Mouse (Mus musculus) CH12.LX (cell line): Measurements from ENCODE around the gene Dpf1. TPM values are rescaled to one million over a fixed set of nuclear protein-coding genes. Genes with fewer than 3 reads are reported as not detected.

Experiments used
- DNase-seq: peaks from one replicate; pipeline ENCODE4 v3.0.0-alpha.2; 2013; ENCODE audit errors: extremely low read depth
- H3K27ac ChIP-seq: 2 replicates; pipeline ENCODE4 v1.5.1; 2012; ENCODE audit warnings: low read depth, mild to moderate bottlenecking, control low read depth, moderate library complexity; ENCODE audit not compliant: insufficient read depth
- H3K27me3 ChIP-seq: replicated peaks from 2 replicates; pipeline ENCODE3; 2012; ENCODE audit warnings: inconsistent platforms
- H3K36me3 ChIP-seq, 2 experiments: replicated peaks in 1 of 2; 2 replicates each; pipeline versions ENCODE3 to v1.6.1; 2012; ENCODE audit warnings: inconsistent platforms in 1 of 2, low read length in 1 of 2, mild to moderate bottlenecking in 1 of 2, mixed read lengths in 1 of 2, moderate library complexity in 1 of 2; ENCODE audit not compliant: control insufficient read depth in 1 of 2, insufficient read depth in 1 of 2
- H3K4me1 ChIP-seq, 2 experiments: 2 replicates each; pipeline ENCODE4 v1.6.1; 2012; ENCODE audit warnings: inconsistent platforms in 1 of 2, moderate library complexity in 1 of 2; ENCODE audit not compliant: insufficient read depth in 2 of 2, control insufficient read depth in 1 of 2
- H3K4me2 ChIP-seq: 2 replicates; pipeline ENCODE4 v1.6.1; 2012; ENCODE audit warnings: low read depth, mild to moderate bottlenecking, control low read depth; ENCODE audit not compliant: poor library complexity, insufficient read depth, severe bottlenecking
- H3K4me3 ChIP-seq, 3 experiments: fragments of 150-350 bp in 1 of 3; sonication (generic) in 1 of 3; replicated peaks in 1 of 3; 2 replicates each; pipeline versions ENCODE3 to v1.5.1; 2011 to 2012; ENCODE audit warnings: low read depth in 2 of 3, low read length in 2 of 3, mild to moderate bottlenecking in 2 of 3, moderate library complexity in 2 of 3, control low read depth in 1 of 3, improper control_type of control experiment in 1 of 3, inconsistent platforms in 1 of 3, mixed read lengths in 1 of 3; ENCODE audit not compliant: poor library complexity in 1 of 3
- H3K79me2 ChIP-seq: replicated peaks from 2 replicates; pipeline ENCODE4 v1.6.1; 2012; ENCODE audit warnings: mild to moderate bottlenecking, moderate library complexity; ENCODE audit not compliant: control insufficient read depth, poor library complexity, insufficient read depth, severe bottlenecking; ENCODE audit errors: extremely low read depth
- H3K9ac ChIP-seq: 2 replicates; pipeline ENCODE4 v1.6.1; 2012; ENCODE audit warnings: low read depth, mild to moderate bottlenecking, control low read depth, moderate library complexity; ENCODE audit not compliant: insufficient read depth
- H3K9me3 ChIP-seq: replicated peaks from 2 replicates; pipeline ENCODE3; 2012; ENCODE audit warnings: low read length, inconsistent platforms, mixed read lengths
- CHD1 ChIP-seq: IDR thresholded peaks from 2 replicates; pipeline ENCODE4 v1.6.1; 2012; ENCODE audit warnings: low read depth, low read length, improper control_type of control experiment, inconsistent platforms
- E2F4 ChIP-seq: IDR thresholded peaks from 2 replicates; pipeline ENCODE4 v1.6.1; 2011; ENCODE audit warnings: low read depth, low read length, improper control_type of control experiment; ENCODE audit not compliant: insufficient replicate concordance
- HCFC1 ChIP-seq: IDR thresholded peaks from 2 replicates; pipeline ENCODE4 v1.6.1; 2012; ENCODE audit warnings: low read depth, mild to moderate bottlenecking, inconsistent platforms, low read length, improper control_type of control experiment
- IRF4 ChIP-seq: IDR thresholded peaks from 2 replicates; pipeline ENCODE4 v1.6.1; 2014; ENCODE audit warnings: low read depth, mild to moderate bottlenecking, inconsistent platforms, low read length, improper control_type of control experiment
- JUN ChIP-seq: IDR thresholded peaks from 2 replicates; pipeline ENCODE4 v1.6.1; 2011; ENCODE audit warnings: low read depth, mild to moderate bottlenecking, low read length, improper control_type of control experiment, moderate library complexity; ENCODE audit not compliant: insufficient read depth
- MAX ChIP-seq: IDR thresholded peaks from 2 replicates; pipeline ENCODE4 v1.6.1; 2011; ENCODE audit warnings: low read length, improper control_type of control experiment
- MAZ ChIP-seq: IDR thresholded peaks from 2 replicates; pipeline ENCODE4 v1.6.1; 2012; ENCODE audit warnings: low read depth, mild to moderate bottlenecking, inconsistent platforms, low read length, improper control_type of control experiment, moderate library complexity
- MYC ChIP-seq: IDR thresholded peaks from 2 replicates; pipeline ENCODE4 v1.6.1; 2011; ENCODE audit warnings: low read depth, mild to moderate bottlenecking, improper control_type of control experiment, low read length
- RCOR1 ChIP-seq: conservative IDR thresholded peaks from 2 replicates; pipeline ENCODE4 v1.6.1; 2012; ENCODE audit warnings: low read depth, mild to moderate bottlenecking, inconsistent platforms, low read length, improper control_type of control experiment
- SIN3A ChIP-seq: IDR thresholded peaks from 2 replicates; pipeline ENCODE4 v1.6.1; 2012; ENCODE audit warnings: low read length, improper control_type of control experiment, inconsistent platforms
- TBP ChIP-seq: conservative IDR thresholded peaks from 2 replicates; pipeline ENCODE4 v1.6.1; 2011; ENCODE audit warnings: low read depth, low read length, improper control_type of control experiment
- UBTF ChIP-seq: IDR thresholded peaks from 2 replicates; pipeline ENCODE4 v1.6.1; 2012; ENCODE audit warnings: low read depth, mild to moderate bottlenecking, inconsistent platforms, low read length, improper control_type of control experiment, moderate library complexity
- USF1 ChIP-seq: IDR thresholded peaks from 2 replicates; pipeline ENCODE4 v1.6.1; 2014; ENCODE audit warnings: low read depth, mild to moderate bottlenecking, inconsistent platforms, low read length, improper control_type of control experiment
- ZKSCAN1 ChIP-seq: IDR thresholded peaks from 2 replicates; pipeline ENCODE4 v1.6.1; 2012; ENCODE audit warnings: low read depth, inconsistent platforms, low read length, improper control_type of control experiment, borderline replicate concordance
- ZNF384 ChIP-seq: IDR thresholded peaks from 2 replicates; pipeline ENCODE4 v1.6.1; 2012; ENCODE audit warnings: low read depth, low read length, improper control_type of control experiment, inconsistent platforms
- dilution Hi-C: fragments of 300-500 bp; cut with MboI; formaldehyde crosslinking; loops from 2 replicates; pipeline ENCODE4 v1.14.3; 2020; ENCODE audit warnings: low sequenced_read_pairs; ENCODE audit not compliant: extremely low pct_unique_long_range_greater_than_20kb, extremely low pct_ligation_motif_present
- in situ Hi-C: fragments of 300-500 bp; cut with MboI; formaldehyde crosslinking; loops from 3 replicates; pipeline ENCODE4 v1.14.3; 2019; ENCODE audit warnings: low sequenced_read_pairs, low pct_ligation_motif_present, low pct_unique_long_range_greater_than_20kb, mixed read lengths
- polyA plus RNA-seq: library from polyadenylated mRNA; unstranded; fragments of >175 nt; gene quantifications from 2 replicates; pipeline ENCODE4 v1.2.1, GENCODE M21; 2012; ENCODE audit warnings: low read depth; ENCODE audit not compliant: insufficient read length
- total RNA-seq, 2 experiments: library from RNA; depleted of rRNA; stranded (reverse); fragments of 300-350 nt in 1 of 2; fragments of >200 nt in 1 of 2; gene quantifications; 2 replicates each; pipeline ENCODE4 v1.2.3; 2012 to 2014

The Dpf1 gene
- total and polyA plus RNA-seq, 3 experiments = 0.38 to 3.0 (median 0.97) TPM

DNA sequence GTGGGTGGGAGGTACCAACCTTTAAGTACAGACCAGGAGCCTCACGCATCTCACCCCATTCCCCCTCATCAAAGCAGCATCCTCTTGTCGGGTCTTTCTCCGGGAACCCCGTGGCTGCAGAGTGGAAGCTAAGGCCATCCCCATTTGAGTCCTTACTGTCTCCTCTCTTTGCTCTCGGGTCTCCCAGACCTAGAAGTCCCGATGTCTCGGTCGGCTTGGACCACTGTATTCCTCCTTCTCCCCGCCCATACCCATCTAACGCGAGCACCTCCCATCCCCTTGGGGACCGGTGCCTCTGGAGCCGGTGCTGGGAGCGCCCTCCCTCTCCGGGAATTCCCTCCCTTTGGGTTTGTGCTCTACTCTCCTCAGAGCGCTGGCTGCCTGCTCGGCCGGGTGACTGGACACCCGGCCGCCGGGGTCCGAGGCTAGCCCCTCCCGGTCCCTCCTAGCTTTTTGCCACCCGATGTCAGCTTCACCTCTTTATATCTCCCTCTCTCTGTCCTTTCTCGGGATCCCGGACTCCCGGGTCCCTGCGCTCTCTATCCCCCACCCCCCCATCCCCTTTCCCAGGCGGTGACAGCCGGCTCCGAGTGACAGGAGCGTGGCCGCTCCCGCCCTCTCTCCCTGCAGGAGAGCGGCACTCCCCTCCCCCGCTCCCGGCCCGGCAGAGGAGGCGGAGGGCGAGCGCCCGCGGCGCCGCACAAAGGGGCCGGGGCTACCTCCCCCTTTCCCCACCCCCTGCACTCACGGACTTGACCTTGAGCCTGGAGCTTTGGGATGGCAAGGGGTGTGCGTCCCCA, 912 bp downstream of the Dpf1 start:
- no peak overlapping the region for H3K4me3 ChIP-seq
- peak overlapping the region; percentile 11; the same call in 1 of the 2 replicates for H3K4me2 ChIP-seq
- no peaks in the 10 kb centered on the region for H3K79me2 ChIP-seq
- in situ Hi-C loops (no loop called here), dilution Hi-C loops (no loop called here)
- no peak overlapping the region for H3K9ac ChIP-seq
- H3K36me3 ChIP-seq = no peaks in the 10 kb centered on the region
- peaks cover 6% of the 10 kb centered on the region for H3K9me3 ChIP-seq
- H3K4me1 ChIP-seq = peaks cover 0 to 30% of the 10 kb centered on the region in 2 experiments; a peak in 2 of 4 replicates
- no peak overlapping the region for H3K27ac ChIP-seq
- no peak for DNase-seq
- peaks cover 78% of the 10 kb centered on the region for H3K27me3 ChIP-seq
- TF ChIP-seq MAZ = no peak
- no peak for TF ChIP-seq IRF4
- no peak for TF ChIP-seq MYC
- TF ChIP-seq SIN3A = no peak
- no peak for TF ChIP-seq HCFC1
- no peak for TF ChIP-seq UBTF
- no peak for TF ChIP-seq MAX
- TF ChIP-seq ZKSCAN1 = no peak
- TF ChIP-seq E2F4 = no peak
- TF ChIP-seq CHD1 = no peak
- TF ChIP-seq JUN = no peak
- no peak for TF ChIP-seq ZNF384

DNA sequence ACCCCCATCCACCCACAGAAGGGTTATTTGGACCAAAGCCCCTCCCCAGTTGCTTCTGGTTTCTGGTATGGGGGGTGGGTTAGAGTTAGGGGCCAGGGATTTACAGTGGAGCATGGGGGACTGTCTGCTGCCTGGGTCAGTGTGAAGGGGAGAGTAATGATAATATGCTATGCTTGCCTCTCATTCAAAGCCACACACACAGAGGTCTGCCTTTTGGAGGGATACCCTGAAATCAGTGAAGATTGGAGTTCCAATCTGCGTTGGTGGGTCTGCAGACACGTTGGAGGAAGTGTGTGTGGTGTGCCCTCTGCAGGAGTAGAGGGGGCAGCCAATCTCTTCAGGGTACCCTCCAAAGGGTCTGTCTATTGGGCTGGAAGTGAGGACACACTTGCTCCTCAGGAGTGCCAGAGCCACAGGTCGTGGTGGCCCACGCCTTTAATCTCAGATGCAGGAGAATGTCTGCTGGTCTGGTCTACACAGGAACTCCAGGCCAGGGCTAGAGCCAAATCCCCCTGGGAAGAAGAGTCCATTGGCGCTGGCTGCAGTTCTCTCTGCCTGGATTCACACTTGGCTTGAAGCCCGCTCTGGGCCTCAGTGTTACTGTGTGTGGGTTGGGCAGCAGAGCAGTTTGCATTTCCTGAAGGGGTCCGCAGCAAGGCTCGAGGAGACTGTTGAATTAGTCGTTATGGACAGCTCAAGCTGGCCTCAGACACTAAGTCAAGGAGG, 1.7 kb downstream of the Dpf1 start:
- H3K27ac ChIP-seq = no peak overlapping the region
- H3K9ac ChIP-seq = no peak overlapping the region
- no peak overlapping the region for H3K4me3 ChIP-seq
- no peaks in the 10 kb centered on the region for H3K79me2 ChIP-seq
- in situ Hi-C loops = no loop called here
- TF ChIP-seq MAZ (no peak), USF1 (no peak), TBP (no peak), RCOR1 (no peak), SIN3A (no peak)
- H3K4me1 ChIP-seq = peaks cover 0 to 30% of the 10 kb centered on the region in 2 experiments; a peak in 3 of 4 replicates
- no peak for DNase-seq
- dilution Hi-C loops = no loop called here
- H3K36me3 ChIP-seq = no peaks in the 10 kb centered on the region
- H3K27me3 ChIP-seq = peaks cover 80% of the 10 kb centered on the region
- H3K4me2 ChIP-seq = peak overlapping the region; percentile 11; the same call in 1 of the 2 replicates
- H3K9me3 ChIP-seq = peaks cover 6% of the 10 kb centered on the region
